Mouse (Mus musculus) ES-Bruce4 (cell line): ENCODE data around the gene Kif6.

Experiments
- CTCF ChIP-seq: IDR thresholded peaks from one replicate; pipeline ENCODE4 v1.8.1; 2011; ENCODE audit warnings: low read depth, low read length
- EP300 ChIP-seq: IDR thresholded peaks from 2 replicates; pipeline ENCODE4 v1.6.1; 2011; ENCODE audit warnings: low read depth, low read length; ENCODE audit not compliant: insufficient read depth
- POLR2A ChIP-seq: IDR thresholded peaks from one replicate; pipeline ENCODE4 v1.8.1; 2011; ENCODE audit warnings: low read length; ENCODE audit not compliant: insufficient read depth

- TF ChIP-seq POLR2A (no peak), CTCF (no peak), EP300 (no peak)
Observed at GRCm38 (mm10) chr17:49761260-49761659, 146.3 kb downstream of the Kif6 start.
